Mouse (Mus musculus) layer of hippocampus, postnatal 10 days (tissue): ENCODE data around the gene Apbb1. TPM values are rescaled to one million over a fixed set of nuclear protein-coding genes. Genes with fewer than 3 reads are reported as not detected.
A peak's percentile ranks its signal among the peaks of the same experiment; 100 is the strongest.

Experiments
- DNase-seq, 2 experiments: peaks; one replicate each; pipeline ENCODE4 v3.0.0; 2021; ENCODE audit warnings: low spot score in 2 of 2
- total RNA-seq, 2 experiments: library from RNA; stranded (reverse); gene quantifications; 2 replicates each; pipeline ENCODE4 v1.2.3; 2021

Apbb1 gene
- total RNA-seq, 2 experiments from 2014 or later = 350 to 357 TPM

DNA sequence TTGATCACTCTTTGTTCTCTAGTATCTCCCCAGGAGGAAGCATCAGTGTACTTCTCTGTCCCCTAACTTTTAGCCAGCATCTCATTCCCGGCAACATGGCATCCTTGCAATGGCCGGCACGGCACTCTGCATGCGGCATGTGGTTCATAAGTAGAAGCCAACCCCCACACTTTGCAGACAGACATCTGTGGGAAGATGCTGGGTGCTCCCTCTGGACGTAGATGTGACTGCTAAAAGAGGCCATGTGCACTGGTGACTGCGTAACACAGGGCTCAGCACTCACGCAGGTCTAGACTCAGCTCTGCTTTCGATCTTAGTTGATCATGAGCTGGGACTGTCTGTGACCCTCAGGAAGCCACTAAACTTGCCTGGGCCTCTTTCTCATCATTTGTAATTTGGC is 8.5 kb downstream of the Apbb1 start:
- no peak for DNase-seq

- no peak for DNase-seq
Observed at GRCm38 (mm10) chr7:105570756-105571155, 10.7 kb downstream of the Apbb1 start.

DNA sequence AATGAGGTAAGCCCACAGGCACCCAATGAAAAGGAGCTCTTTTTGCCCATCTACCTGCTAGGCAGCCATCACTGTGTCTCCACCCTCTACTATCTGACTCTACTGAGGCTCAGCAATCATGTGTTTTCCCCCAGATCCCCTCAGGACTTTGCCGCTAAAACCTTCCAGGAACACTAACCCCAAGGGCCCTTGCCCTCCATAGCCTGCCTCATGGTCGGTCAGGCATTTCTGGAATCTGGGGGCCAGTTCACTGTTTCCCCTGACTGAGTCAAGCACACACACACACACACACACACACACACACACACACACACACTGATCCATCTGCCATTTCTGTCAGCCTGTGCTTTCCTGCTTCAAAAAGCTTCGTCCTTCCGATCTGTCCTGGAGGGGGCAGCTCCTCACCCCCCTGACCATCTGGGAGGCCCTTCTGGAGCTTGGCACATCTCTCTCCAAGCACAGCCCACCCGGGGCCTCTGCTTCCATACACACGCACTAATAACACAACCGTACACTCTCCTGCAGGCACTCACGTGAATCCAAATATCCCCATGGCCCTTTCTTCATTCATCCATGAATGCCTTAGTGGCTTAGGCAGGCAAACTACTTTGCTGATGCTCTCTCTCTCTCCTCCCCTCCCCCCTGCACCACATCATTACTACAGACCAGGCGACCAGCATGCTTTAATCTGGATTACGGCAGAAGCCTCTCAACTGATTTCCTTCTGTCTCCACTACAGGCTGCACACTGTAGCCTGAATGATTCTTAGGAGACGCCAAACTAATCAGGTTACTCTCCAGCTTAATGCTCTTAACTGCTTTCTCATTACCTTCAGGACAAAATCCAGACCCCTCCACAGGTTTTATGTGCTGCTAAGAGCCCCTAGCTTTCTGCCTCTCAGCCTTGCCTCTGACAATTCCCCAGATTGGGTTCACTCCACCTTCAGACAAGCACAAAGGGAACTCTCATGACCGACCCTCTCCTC is 11.6 kb downstream of the Apbb1 start:
- DNase-seq = peak; percentile 53 to 57

GRCm38 (mm10) chr7:105568988-105569471 is 12.4 kb downstream of the Apbb1 start:
- peak; percentile 71 to 76 for DNase-seq

DNA sequence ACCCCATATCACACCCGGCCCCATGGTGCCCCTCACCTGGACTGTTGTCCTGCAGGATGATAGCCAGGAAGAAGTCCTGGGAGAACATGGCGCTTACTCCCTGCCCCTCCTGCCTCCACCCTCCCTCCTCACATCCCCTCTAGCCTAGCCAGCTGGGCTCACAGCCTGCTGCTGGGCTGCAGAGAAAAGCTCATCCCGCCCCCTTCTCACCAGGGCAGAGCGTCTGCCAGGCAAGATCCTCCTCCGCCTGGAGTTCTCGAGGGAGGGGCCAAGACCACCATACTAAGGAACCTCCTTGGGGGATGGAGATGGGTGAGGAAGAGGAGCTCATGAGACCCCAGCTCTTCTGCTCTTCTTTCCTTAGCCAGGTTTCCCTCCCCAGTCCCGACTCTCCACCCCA is 12.9 kb downstream of the Apbb1 start:
- DNase-seq = peak; percentile 59 to 73

DNA sequence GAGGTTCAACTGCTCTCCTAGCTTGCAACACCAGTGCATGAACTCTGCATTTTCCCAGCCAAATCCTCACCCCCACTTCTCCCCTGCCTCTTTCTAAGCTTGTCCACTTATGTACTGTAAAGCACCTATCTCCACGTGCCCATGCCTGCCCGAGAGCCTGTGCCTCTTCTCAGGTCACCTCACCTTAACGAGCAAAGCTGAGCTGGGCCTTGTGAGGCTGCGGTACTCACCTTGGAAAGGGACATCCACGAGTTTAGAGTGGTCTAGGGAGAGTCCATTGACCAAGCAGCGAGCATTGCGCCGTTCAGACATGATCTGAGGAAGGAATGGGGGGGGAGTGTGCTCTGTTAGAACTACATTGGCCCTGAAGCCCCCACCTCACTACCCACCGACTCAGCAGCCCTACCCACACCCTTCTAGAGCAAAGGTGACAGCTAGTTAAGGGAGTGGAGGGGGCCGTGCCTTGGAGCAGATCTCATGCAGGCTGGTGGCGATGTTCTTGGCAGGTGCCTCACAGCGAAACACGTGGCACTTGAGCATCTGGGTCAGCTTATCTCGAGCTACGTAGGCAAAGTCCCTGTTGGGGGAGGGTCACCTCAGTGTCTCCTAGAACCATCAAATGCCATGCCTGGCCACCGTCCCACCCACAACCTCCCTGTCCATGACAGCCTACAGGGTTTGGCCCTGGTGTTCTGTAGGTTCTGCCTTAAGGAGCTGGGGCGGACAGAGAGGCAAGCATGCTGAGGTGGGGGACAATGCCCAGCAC is 16.2 kb downstream of the Apbb1 start:
- no peak for DNase-seq

- DNase-seq = no peak
Observed at GRCm38 (mm10) chr7:105563367-105563766, 18.1 kb downstream of the Apbb1 start.

DNA sequence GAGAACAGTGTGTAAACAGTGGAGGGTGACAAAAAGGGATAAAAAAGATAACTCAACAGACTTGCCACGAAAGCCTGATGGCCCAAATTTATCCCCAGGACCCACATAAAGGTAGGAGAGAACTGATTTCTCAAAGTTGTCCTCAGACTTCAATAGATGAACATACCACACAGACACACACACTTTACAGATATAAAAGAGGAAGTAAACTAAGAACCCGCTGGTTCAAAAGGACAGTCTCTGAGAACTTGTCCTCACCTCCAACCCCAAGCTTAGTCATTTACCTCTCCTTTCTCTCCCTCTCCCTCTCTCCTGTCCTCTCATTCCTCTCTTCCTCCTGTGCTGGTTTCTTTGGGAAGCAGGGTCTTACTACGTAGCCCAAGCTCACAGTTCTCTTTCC is 19.1 kb downstream of the Apbb1 start:
- no peak for DNase-seq

DNA sequence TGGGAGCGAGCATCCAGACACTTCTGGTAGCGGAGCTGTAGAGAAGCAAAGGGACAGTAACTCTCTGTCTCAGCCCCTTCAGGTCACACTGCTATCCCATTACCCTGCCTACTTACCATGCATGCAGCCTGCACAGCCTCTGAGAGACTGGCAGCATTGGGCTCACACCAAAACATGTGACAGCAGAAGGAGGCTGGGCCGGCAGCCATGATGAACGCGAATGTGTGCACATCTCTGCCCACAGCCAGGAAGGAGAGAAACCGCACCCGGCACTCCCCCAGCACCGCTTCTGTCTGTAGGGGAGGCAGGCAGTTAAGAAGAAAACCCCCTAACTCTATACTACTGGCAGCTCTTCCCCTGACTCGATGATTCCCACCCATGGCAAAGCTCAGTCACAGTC is 22.4 kb downstream of the Apbb1 start:
- DNase-seq = peak; percentile 40 to 56

- peak in 1 of 2 experiments; percentile 37 for DNase-seq
Observed at GRCm38 (mm10) chr7:105557671-105558070, 23.8 kb downstream of the Apbb1 start.

DNA sequence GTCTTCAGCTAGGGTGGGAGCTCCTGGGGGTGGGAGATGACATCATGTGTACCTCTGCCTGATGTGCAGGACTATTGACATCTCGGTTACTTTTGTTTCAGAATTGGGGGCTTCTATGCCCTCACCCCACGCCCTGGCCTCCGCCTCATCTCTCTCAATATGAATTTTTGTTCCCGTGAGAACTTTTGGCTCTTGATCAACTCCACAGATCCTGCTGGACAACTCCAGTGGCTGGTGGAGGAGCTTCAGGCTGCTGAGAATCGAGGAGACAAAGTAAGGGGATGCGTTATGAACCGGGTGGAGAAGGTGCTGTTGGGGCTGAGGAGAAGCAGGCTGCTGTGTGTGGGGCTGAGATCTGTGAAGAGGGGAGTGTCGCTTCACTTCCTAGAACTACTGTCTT is 25.0 kb downstream of the Apbb1 start:
- no peak for DNase-seq

DNA sequence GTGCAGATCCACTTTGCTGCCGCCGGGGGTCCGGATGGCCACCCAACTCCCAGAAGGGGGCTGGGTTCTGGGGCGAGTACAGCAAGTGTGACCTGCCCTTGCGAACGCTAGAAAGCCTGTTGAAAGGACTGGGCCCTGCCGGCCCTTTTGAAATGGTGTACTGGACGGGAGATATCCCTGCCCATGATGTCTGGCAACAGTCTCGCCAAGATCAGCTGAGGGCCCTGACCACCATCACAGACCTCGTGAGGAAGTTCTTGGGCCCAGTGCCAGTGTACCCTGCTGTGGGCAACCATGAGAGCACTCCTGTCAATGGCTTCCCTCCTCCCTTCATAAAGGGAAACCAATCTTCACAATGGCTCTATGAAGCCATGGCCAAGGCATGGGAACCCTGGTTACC is 25.9 kb downstream of the Apbb1 start:
- DNase-seq = no peak

DNA sequence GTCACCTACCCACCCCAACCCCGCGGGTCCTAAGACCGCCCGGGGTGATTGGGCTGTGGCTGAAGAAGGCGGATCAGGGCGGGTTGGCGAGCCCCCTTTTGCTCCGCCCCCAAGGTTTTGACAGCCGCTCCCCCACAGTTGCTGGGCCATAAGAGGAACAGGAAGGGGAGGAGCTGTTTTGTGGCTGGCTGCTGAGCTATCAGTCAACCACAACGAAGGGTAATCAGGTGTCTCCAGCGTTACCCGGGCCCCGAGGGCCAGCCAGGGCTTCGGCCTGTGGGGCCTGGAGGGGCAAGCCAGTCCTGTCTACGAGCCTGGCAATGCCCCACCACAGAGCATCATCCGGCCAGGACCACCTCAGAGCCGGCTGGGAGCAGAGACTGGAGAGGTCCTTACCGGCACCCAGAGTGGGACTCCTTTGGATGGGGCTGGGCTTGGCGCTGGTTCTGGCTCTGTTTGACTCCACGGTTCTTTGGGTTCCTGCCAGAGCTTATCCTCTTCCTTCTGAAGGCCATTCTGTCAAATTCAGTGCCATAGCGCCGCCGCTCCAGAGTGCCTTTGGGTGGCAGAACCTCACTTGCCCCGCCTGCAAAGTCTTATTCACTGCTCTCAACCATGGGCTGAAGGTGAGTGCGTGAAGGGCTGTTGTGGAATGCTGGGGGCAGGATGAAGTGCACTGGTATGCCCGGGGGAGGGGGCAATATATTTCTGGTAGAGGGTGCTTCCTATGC is 27.1 kb downstream of the Apbb1 start, which contains the start of gene Smpd1:
Gene Smpd1, plus strand, starts transcription at position 149 of the 731 bp plus-strand sequence.
- peak; percentile 81 to 89 for DNase-seq

DNA sequence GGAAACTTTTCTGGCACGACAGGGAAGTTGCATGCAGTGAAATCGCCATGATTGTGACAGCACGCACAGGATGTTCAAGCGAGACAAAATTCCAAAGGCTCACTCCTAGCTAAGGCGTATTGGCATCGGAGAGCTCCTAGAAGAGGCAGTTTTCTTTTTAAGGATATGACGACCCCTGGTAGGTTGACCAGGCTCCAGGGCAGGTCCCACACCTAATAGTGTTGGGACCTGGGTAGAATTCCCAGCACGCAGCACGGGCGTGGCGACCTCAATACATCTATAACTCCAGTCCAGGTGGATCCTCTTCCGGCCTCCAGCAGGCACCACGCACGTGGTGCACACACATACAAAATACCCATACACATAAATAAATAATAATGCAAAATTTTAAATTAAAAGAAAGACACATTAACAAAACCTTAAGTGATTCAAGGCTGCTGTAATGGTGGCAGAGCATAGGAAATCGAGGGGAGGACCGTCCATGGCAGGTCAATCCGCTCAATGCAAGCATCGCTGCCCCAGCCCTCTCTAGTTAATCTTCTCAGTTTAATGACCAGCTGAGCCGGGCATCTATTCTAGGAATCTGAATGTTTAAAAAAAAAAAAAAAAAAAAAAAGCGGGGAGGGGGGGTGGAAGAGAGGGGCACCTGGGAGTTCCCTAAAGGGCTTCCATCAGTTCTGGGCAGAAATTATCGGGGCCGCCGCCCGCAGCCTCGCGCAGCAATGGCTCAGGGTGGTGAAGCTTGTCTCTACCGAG is 27.8 kb downstream of the Apbb1 start:
- DNase-seq = peak in 1 of 2 experiments; percentile 36

DNA sequence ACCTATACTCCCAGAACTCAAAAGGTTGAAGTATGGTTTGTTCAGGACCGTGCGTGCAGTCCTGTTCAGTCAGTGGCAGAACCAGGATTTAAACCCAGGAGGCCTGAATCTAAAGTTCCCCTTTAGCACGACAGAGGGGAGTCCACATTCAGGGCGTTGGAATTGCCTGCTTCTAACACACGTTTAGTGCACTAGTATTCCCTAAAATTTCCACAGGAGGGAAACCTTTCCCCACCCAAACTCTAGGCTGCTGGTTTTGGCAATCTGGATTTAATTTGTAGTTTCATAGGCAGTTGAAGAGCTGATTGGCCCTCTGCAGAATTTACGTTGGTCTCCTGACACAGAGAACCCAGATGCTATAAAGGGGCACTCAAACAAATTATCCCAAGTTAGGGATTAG is 32.4 kb downstream of the Apbb1 start:
- DNase-seq = peak; percentile 41 to 57

- no peak for DNase-seq
Observed at GRCm38 (mm10) chr7:105547970-105548369, 33.5 kb downstream of the Apbb1 start.

- DNase-seq = no peak
Observed at GRCm38 (mm10) chr7:105545986-105546385, 35.5 kb downstream of the Apbb1 start.

DNA sequence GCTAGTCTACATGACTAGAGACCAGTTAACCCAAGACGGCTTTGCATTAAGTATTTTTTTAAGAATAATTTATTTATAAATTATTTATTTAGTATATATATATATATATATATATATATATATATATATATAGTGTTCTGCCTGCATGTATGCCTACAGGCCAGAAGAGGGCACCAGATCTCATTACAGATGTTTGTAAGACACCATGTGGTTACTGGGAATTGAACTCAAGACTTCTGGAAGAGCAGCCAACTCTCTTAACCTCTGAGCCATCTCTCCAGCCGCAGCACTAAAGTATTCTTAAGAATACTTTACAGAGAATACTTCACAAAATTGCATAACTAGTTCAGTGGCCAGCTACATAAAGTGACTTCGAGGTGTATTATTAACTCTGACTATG is 47.3 kb downstream of the Apbb1 start:
- DNase-seq = no peak

DNA sequence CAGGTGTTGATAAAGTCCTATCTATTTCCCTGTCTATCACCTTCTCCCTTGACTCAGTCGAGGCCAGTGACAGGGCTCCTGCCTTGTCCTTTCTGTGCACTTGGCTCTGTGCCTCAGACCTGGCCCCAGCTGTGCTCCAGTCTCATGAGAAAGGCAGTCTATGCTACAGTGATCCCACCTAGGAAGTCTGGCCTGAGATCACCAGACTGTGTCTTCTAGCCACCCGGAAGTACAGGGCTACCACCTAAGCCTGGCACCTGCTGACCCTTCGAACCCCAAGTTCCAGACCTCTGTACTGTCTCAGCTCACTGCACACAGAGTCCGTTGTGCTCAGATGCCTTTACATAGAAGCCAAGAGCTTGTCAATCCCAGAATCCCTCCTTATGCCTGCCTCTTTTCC is 53.4 kb downstream of the Apbb1 start:
- no peak for DNase-seq

DNA sequence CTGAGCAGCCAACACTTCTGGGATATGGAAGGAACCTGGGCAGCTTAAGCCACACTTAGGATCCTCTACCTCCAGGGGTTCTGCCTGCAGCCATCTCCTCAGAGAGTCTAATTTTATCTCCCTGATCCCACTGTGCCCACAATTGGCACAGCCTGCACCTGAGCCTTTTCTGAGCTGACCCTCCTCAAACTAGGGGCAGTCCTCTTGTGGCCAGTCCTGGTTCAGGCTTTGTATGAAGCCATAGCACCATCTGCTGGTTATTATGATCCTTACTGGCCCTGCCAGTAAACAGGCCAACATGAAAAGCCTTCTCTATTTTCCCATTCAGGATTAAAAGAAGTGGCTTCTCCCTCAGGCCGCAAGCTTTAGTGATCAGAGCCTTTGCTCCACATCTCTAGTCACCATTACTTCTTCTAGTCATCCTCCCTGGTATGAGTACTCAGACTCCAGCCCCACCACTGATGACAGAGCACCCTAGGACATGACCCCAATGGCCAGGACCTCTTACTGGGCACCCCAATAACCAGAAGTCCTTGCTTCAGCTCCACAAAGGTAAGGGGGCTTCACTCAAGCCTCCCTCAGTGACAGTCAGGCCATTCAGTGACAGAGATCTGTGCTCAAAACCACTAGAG is 54.0 kb downstream of the Apbb1 start:
- DNase-seq = peak; percentile 32 to 60
